Mouse (Mus musculus): ENCODE measurements around the gene Taok3. TPM values are rescaled to one million over a fixed set of nuclear protein-coding genes. Genes with fewer than 3 reads are reported as not detected.

Taok3 gene
- polyA plus RNA-seq, 1 experiment from 2014 or later = 16.4 TPM

DNA sequence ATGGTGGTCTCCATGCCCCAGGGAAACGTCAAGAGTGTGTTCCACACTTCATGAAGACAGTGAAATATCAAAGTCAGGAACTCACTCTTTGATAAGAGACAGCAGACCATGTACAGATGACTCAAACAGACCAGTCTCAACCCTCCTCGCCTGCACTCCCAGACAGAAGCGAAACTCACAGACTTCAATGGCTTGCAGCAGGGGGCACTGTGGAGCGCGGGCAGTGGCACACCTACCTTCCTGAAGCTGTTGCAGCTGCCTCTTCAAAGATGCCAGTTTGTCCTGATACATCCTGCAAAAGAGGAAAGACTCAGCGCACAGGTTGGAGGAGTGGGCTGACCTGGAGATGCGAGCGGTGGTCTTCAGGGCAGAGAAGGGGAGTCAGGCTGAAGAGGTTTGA, 10.4 kb upstream of the Taok3 start:
- H3K4me3 ChIP-seq = no peak overlapping the region
- peaks cover 6% of the 10 kb centered on the region; the same call in 1 of the 2 replicates for H3K4me1 ChIP-seq (replicated peaks)
- no peaks in the 10 kb centered on the region for H3K27me3 ChIP-seq (ENCODE audit: insufficient read depth, poor library complexity, severe bottlenecking)
- H3K9me3 ChIP-seq = no peaks in the 10 kb centered on the region
- no peak for DNase-seq (ENCODE audit: low spot score)
- no peak overlapping the region for H3K27ac ChIP-seq
- peaks cover 93% of the 10 kb centered on the region for H3K36me3 ChIP-seq
- 88% methylated on average over 8 of the region's 8 CpGs for WGBS

DNA sequence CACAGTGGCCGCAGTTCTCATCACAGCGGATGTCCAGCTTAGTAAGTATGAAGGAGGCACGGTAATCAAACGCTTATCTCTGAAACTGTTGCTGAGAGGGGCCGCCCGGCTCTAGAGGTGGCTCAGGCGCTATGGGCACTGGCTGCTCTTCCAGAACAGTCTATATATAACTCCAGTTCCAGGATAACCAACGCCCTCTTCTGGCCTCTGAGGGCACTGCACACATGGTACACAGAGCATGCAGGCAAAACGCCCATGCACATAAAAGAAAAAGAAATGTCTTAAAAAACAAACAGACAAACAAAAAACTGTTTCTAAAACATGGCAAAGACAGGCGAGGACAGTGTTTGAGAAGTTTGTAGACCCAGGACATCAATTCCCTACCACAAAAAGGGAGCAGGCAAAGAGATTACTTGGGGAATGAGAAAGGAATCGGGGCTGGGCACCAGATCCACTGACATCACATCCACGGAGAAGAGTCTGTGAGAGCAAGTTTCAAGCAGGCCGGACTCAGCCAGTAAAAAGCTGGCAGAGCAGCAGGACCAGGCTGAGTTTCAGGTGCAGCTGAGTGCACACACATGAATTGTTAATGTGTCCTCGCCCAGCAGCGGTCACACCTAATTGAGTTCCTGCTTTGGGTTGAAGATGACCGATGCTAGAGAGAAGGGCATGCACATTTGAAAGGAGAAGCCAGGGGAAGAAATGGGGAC, 8.7 kb upstream of the Taok3 start:
- no peaks in the 10 kb centered on the region for H3K27me3 ChIP-seq (ENCODE audit: insufficient read depth, poor library complexity, severe bottlenecking)
- DNase-seq (ENCODE audit: low spot score) = no peak
- peaks cover 11% of the 10 kb centered on the region for H3K4me1 ChIP-seq (replicated peaks)
- WGBS = 92% methylated on average over 16 of the region's 16 CpGs
- H3K9me3 ChIP-seq = no peaks in the 10 kb centered on the region
- H3K27ac ChIP-seq = no peak overlapping the region
- peaks cover 76% of the 10 kb centered on the region for H3K36me3 ChIP-seq
- no peak overlapping the region for H3K4me3 ChIP-seq

GRCm38 (mm10) chr5:117111774-117112112, 8.2 kb upstream of the Taok3 start:
- 96% methylated on average over 7 of the region's 7 CpGs for WGBS

DNA sequence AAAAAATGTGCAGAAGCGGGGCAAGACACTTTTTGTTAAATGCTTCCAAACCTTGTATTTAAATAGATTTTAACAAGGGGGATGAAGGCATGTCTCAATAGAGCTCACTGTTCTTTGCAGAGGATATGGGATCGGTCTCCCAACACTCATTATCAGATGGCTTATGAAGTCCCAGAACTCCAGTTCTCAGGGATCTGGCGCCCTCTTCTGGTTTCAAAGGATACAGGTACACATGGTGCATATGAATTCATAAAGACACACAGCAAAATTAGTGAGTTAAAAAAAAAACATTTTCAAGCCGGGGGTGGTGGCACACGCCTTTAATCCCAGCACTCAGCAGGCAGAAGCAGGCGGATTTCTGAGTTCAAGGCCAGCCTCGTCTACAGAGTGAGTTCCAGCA, 6.6 kb upstream of the Taok3 start:
- no peak overlapping the region for H3K4me3 ChIP-seq
- H3K4me1 ChIP-seq (replicated peaks) = peaks cover 13% of the 10 kb centered on the region
- H3K27me3 ChIP-seq (ENCODE audit: insufficient read depth, poor library complexity, severe bottlenecking) = no peaks in the 10 kb centered on the region
- no peak overlapping the region for H3K27ac ChIP-seq
- H3K36me3 ChIP-seq = peaks cover 55% of the 10 kb centered on the region
- no peaks in the 10 kb centered on the region for H3K9me3 ChIP-seq
- DNase-seq (ENCODE audit: low spot score) = no peak
- WGBS = 91% methylated on average over 7 of the region's 7 CpGs

More at GRCm38 (mm10) chr5:117111774-117112112, 8.2 kb upstream of the Taok3 start:
- H3K27ac ChIP-seq = no peak overlapping the region
- no peaks in the 10 kb centered on the region for H3K27me3 ChIP-seq (ENCODE audit: insufficient read depth, poor library complexity, severe bottlenecking)
- H3K36me3 ChIP-seq = peaks cover 71% of the 10 kb centered on the region
- H3K4me1 ChIP-seq (replicated peaks) = peaks cover 13% of the 10 kb centered on the region
- H3K9me3 ChIP-seq = no peaks in the 10 kb centered on the region
- DNase-seq (ENCODE audit: low spot score) = no peak
- no peak overlapping the region for H3K4me3 ChIP-seq

GRCm38 (mm10) chr5:117114581-117115192, 5.2 kb upstream of the Taok3 start:
- H3K27ac ChIP-seq = peak overlapping the region; percentile 96

GRCm38 (mm10) chr5:117115193-117115767, 4.6 kb upstream of the Taok3 start:
- Histone ChIP-seq H3K27ac (peak overlapping the region; percentile 96), H3K4me1 (replicated peaks) (peaks cover 25% of the 10 kb centered on the region), H3K4me3 (peak overlapping the region; percentile 83), H3K9me3 (no peaks in the 10 kb centered on the region), H3K36me3 (peaks cover 36% of the 10 kb centered on the region), H3K27me3 (ENCODE audit: insufficient read depth, poor library complexity, severe bottlenecking) (peaks cover under 1% of the 10 kb centered on the region; the same call in 1 of the 2 replicates)
- WGBS = under 1% methylated on average over 43 of the region's 43 CpGs
- DNase-seq (ENCODE audit: low spot score) = peak; percentile 63

More at GRCm38 (mm10) chr5:117114581-117115192, 5.2 kb upstream of the Taok3 start:
- Histone ChIP-seq H3K4me1 (replicated peaks) (peaks cover 22% of the 10 kb centered on the region), H3K27me3 (ENCODE audit: insufficient read depth, poor library complexity, severe bottlenecking) (no peaks in the 10 kb centered on the region), H3K36me3 (peaks cover 42% of the 10 kb centered on the region), H3K4me3 (peak overlapping the region; percentile 83), H3K9me3 (no peaks in the 10 kb centered on the region)
- DNase-seq (ENCODE audit: low spot score) = peak; percentile 36
- WGBS = 5% methylated on average over 16 of the region's 16 CpGs

DNA sequence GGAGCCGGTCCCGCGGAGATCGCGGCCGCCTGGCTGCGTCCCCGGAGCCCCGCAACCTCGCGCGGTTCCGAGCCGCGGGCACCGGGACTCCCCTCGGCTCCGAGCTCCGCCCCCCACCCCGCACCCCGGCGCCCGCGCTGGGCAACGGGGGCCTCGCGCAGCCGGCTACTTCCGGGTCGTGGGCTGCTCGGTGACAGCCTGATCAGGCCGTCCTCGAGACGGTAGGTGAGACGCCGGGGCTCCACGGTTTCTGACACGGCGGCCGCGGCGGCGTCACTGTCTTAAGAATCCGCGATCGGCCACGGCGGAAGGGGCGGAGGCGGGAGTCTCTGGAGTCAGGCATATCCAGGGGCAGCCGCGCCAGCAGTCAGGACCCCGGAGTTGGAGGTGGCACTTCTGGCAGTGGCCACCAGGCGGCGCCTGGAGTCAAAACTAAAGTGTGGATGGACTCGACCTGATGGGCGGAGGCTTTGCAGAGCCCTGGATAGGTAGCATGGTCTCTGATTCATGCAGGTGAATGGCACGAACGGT, 4.0 kb upstream of the Taok3 start, which contains the start of gene Suds3:
Suds3 (minus strand) TSS at position 278 of the 531 bp plus-strand sequence.
- peaks cover 30% of the 10 kb centered on the region for H3K36me3 ChIP-seq
- H3K27me3 ChIP-seq (ENCODE audit: insufficient read depth, poor library complexity, severe bottlenecking) = peaks cover 6% of the 10 kb centered on the region
- peak within 1 kb of the TSS; percentile 96 for H3K27ac ChIP-seq
- peaks cover 31% of the 10 kb centered on the region for H3K4me1 ChIP-seq (replicated peaks)
- peak within 1 kb of the TSS; percentile 83 for H3K4me3 ChIP-seq
- H3K9me3 ChIP-seq = no peaks in the 10 kb centered on the region
- under 1% methylated on average over 59 of the region's 59 CpGs for WGBS
- DNase-seq (ENCODE audit: low spot score) = peak; percentile 92

GRCm38 (mm10) chr5:117116660-117117059, 3.3 kb upstream of the Taok3 start:
- WGBS = 75% methylated on average over 2 of the region's 2 CpGs

DNA sequence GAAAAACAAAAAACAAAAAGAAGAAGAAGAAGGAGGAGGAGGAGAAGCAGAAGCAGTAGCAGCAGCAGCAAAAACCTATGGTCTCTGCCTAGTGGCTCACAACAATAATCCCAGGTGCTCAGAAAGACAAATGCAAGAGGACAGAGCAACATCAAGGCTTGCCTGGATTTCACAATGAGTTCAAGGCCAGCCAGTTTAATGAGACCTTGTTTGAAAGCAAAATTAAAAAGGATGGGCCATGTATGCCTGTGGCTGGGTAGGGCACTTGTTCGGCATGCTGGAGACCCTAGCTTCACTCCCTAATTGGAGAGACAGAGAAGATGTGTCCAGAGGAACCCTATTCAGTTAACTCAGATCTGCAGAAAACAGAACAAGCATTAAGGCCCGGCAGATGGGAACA, 2.7 kb upstream of the Taok3 start:
- Histone ChIP-seq H3K4me1 (replicated peaks) (peaks cover 44% of the 10 kb centered on the region), H3K27me3 (ENCODE audit: insufficient read depth, poor library complexity, severe bottlenecking) (peaks cover 20% of the 10 kb centered on the region), H3K4me3 (no peak overlapping the region), H3K9me3 (no peaks in the 10 kb centered on the region), H3K27ac (no peak overlapping the region), H3K36me3 (peaks cover 17% of the 10 kb centered on the region)
- 91% methylated on average over 2 of the region's 2 CpGs for WGBS
- no peak for DNase-seq (ENCODE audit: low spot score)

More at GRCm38 (mm10) chr5:117116660-117117059, 3.3 kb upstream of the Taok3 start:
- Histone ChIP-seq H3K4me3 (no peak overlapping the region), H3K36me3 (peaks cover 23% of the 10 kb centered on the region), H3K4me1 (replicated peaks) (peaks cover 38% of the 10 kb centered on the region), H3K9me3 (no peaks in the 10 kb centered on the region), H3K27ac (no peak overlapping the region), H3K27me3 (ENCODE audit: insufficient read depth, poor library complexity, severe bottlenecking) (peaks cover 14% of the 10 kb centered on the region)
- DNase-seq (ENCODE audit: low spot score) = no peak

- peaks cover 24% of the 10 kb centered on the region for H3K27me3 ChIP-seq (ENCODE audit: insufficient read depth, poor library complexity, severe bottlenecking)
- 80% methylated on average over 7 of the region's 7 CpGs for WGBS
Measured at GRCm38 (mm10) chr5:117117716-117118115, 2.2 kb upstream of the Taok3 start.

DNA sequence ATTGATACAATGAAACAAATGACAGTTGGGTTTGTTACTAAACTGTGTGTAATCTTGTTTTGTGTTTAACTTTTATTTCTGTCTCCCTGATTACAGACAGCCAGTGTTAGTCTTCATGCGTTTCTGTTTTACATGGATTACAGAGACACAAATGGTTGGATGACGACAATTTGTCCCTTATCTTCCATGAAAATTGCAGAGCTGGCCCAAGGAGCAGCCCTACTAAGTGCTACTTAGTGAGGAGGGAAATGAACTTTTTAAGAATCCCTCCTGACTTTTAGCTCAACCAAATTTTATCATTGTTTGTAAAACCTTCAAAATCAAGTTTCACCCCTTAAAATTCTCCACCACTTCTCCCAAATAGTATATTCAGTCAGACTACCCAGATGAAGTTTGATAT, 1.7 kb upstream of the Taok3 start:
- H3K4me1 ChIP-seq (replicated peaks) = peaks cover 44% of the 10 kb centered on the region
- H3K36me3 ChIP-seq = peaks cover 7% of the 10 kb centered on the region
- H3K27ac ChIP-seq = no peak overlapping the region
- no peak for DNase-seq (ENCODE audit: low spot score)
- H3K4me3 ChIP-seq = no peak overlapping the region
- no peaks in the 10 kb centered on the region for H3K9me3 ChIP-seq
- peaks cover 30% of the 10 kb centered on the region for H3K27me3 ChIP-seq (ENCODE audit: insufficient read depth, poor library complexity, severe bottlenecking)
- 86% methylated on average over 2 of the region's 2 CpGs for WGBS

More at GRCm38 (mm10) chr5:117117716-117118115, 2.2 kb upstream of the Taok3 start:
- Histone ChIP-seq H3K4me3 (no peak overlapping the region), H3K36me3 (peaks cover 12% of the 10 kb centered on the region), H3K27ac (no peak overlapping the region), H3K9me3 (no peaks in the 10 kb centered on the region), H3K4me1 (replicated peaks) (peaks cover 44% of the 10 kb centered on the region)
- DNase-seq (ENCODE audit: low spot score) = no peak

- Histone ChIP-seq H3K4me3 (peak overlapping the region; percentile 87), H3K27ac (no peak overlapping the region), H3K4me1 (replicated peaks) (peaks cover 44% of the 10 kb centered on the region), H3K9me3 (no peaks in the 10 kb centered on the region), H3K36me3 (peaks cover under 1% of the 10 kb centered on the region; the same call in 1 of the 2 replicates), H3K27me3 (ENCODE audit: insufficient read depth, poor library complexity, severe bottlenecking) (peaks cover 30% of the 10 kb centered on the region)
- no peak for DNase-seq (ENCODE audit: low spot score)
- 68% methylated on average over 8 of the region's 8 CpGs for WGBS
Measured at GRCm38 (mm10) chr5:117118850-117119249, 1.1 kb upstream of the Taok3 start.

All from hindbrain, embryonic 10.5 days (tissue).